Mouse (Mus musculus): ENCODE results near the gene Carns1. TPM values are rescaled to one million over a fixed set of nuclear protein-coding genes. Genes with fewer than 3 reads are reported as not detected.
"Not testable (repeated sequence)": the region's sequence is repeated elsewhere in the genome, so short reads cannot be mapped to it uniquely, and the experiment has no call there.

Gene Carns1
- polyA plus RNA-seq, 1 experiment = 2.1 TPM

- Histone ChIP-seq H3K27me3 (ENCODE audit: control insufficient read depth, insufficient read depth, low read length, poor library complexity, severe bottlenecking) (no peaks in the 10 kb centered on the region), H3K27ac (ENCODE audit: insufficient read depth, low read length) (no peak overlapping the region), H3K9me3 (replicated peaks; ENCODE audit: control insufficient read depth, insufficient read depth, low read length, poor library complexity, severe bottlenecking) (no peaks in the 10 kb centered on the region), H3K9ac (ENCODE audit: low read depth, poor library complexity, severe bottlenecking) (no peak overlapping the region), H3K4me3 (ENCODE audit: low read depth, low read length) (no peak overlapping the region), H3K36me3 (ENCODE audit: control insufficient read depth, insufficient read depth, low read length, poor library complexity, severe bottlenecking) (no peaks in the 10 kb centered on the region), H3K4me1 (ENCODE audit: control insufficient read depth, insufficient read depth, low read length) (peaks cover 1% of the 10 kb centered on the region)
- TF ChIP-seq POLR2A (IDR thresholded peaks at IDR 0.05; ENCODE audit: insufficient read depth, low read length) (no peak), CTCF (IDR thresholded peaks at IDR 0.05; ENCODE audit: low read depth, low read length) (no peak), EP300 (IDR thresholded peaks at IDR 0.05; ENCODE audit: insufficient read depth, low read depth, low read length) (no peak)
These were observed 52.6 kb downstream of the Carns1 start for GRCm38 (mm10) chr19:4122411-4123370.

GRCm38 (mm10) chr19:4121896-4122295, 53.4 kb downstream of the Carns1 start:
- H3K36me3 ChIP-seq (ENCODE audit: control insufficient read depth, insufficient read depth, low read length, poor library complexity, severe bottlenecking); H3K4me3 ChIP-seq (ENCODE audit: low read depth, low read length); H3K9me3 ChIP-seq (replicated peaks; ENCODE audit: control insufficient read depth, insufficient read depth, low read length, poor library complexity, severe bottlenecking); H3K4me1 ChIP-seq (ENCODE audit: control insufficient read depth, insufficient read depth, low read length); H3K27ac ChIP-seq (ENCODE audit: insufficient read depth, low read length); H3K9ac ChIP-seq (ENCODE audit: low read depth, poor library complexity, severe bottlenecking); H3K27me3 ChIP-seq (ENCODE audit: control insufficient read depth, insufficient read depth, low read length, poor library complexity, severe bottlenecking): not testable (repeated sequence)

DNA sequence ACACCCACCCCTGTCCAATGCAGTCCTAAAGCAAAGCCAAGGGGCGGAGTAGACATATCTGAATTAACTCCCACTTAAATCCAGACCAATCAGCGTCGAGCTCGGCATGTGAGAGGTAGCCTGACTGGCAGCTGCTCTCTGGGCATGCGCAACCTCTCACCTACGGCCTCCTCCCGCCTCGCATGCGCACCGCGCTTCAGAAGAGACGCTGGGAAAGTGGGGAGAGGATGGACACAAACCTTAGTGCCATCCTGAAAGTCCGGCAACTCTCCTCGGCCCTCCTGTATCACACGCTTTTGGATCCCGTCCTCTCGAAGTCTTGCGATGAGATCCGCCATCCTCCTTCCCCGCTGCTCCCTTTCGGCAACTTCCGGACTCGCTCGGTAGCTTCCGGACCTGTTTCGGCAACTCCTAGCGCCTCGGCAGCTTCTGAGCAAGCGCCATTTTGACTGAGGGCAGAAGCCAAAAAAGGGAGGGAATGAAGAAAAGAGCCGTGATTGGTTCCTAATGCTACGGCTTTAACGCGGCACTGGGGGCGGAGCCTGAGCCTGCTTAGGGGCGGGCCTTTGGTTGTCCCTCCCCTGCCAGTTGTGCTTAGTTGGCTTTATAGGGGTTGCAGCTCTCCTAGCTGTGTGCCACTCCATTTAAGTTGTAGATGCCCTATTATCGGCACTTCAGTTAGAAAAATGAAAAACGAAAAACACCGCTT, 54.0 kb downstream of the Carns1 start:
- Histone ChIP-seq H3K9me3 (replicated peaks; ENCODE audit: control insufficient read depth, insufficient read depth, low read length, poor library complexity, severe bottlenecking) (no peaks in the 10 kb centered on the region), H3K27ac (ENCODE audit: insufficient read depth, low read length) (no peak overlapping the region), H3K27me3 (ENCODE audit: control insufficient read depth, insufficient read depth, low read length, poor library complexity, severe bottlenecking) (no peaks in the 10 kb centered on the region), H3K9ac (ENCODE audit: low read depth, poor library complexity, severe bottlenecking) (peak overlapping the region; percentile 39), H3K36me3 (ENCODE audit: control insufficient read depth, insufficient read depth, low read length, poor library complexity, severe bottlenecking) (no peaks in the 10 kb centered on the region), H3K4me3 (ENCODE audit: low read depth, low read length) (peak overlapping the region; percentile 73), H3K4me1 (ENCODE audit: control insufficient read depth, insufficient read depth, low read length) (no peaks in the 10 kb centered on the region)
- 0 out of 2 replicates have a peak, but pooled peaks have one; percentile 15 for TF ChIP-seq EP300 (IDR thresholded peaks at IDR 0.05; ENCODE audit: insufficient read depth, low read depth, low read length)
- TF ChIP-seq POLR2A (IDR thresholded peaks at IDR 0.05; ENCODE audit: insufficient read depth, low read length) = peak; percentile 58
- no peak for TF ChIP-seq CTCF (IDR thresholded peaks at IDR 0.05; ENCODE audit: low read depth, low read length)

DNA sequence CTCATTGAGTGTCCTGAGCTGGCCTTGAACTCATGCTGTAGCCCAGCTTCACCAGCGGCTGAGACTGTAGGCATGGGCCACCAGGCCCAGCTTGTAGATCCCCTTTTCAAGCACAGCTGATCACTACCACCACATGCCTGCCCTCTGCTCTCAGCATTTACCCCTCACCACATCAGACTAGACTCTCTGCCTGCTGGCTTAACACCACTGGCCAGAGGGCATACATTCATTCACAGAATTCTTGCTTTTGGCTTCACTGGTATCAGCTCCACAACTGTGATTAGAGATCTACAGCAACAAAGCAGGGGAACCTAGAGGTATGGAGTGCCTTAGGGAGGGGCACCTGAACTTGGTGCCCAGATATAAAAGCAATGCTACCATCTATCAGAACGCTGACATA, 54.8 kb downstream of the Carns1 start:
- Histone ChIP-seq H3K27me3 (ENCODE audit: control insufficient read depth, insufficient read depth, low read length, poor library complexity, severe bottlenecking) (no peaks in the 10 kb centered on the region), H3K9ac (ENCODE audit: low read depth, poor library complexity, severe bottlenecking) (no peak overlapping the region), H3K4me3 (ENCODE audit: low read depth, low read length) (no peak overlapping the region), H3K9me3 (replicated peaks; ENCODE audit: control insufficient read depth, insufficient read depth, low read length, poor library complexity, severe bottlenecking) (no peaks in the 10 kb centered on the region), H3K27ac (ENCODE audit: insufficient read depth, low read length) (no peak overlapping the region), H3K4me1 (ENCODE audit: control insufficient read depth, insufficient read depth, low read length) (no peaks in the 10 kb centered on the region), H3K36me3 (ENCODE audit: control insufficient read depth, insufficient read depth, low read length, poor library complexity, severe bottlenecking) (no peaks in the 10 kb centered on the region)
- TF ChIP-seq CTCF (IDR thresholded peaks at IDR 0.05; ENCODE audit: low read depth, low read length) (no peak), POLR2A (IDR thresholded peaks at IDR 0.05; ENCODE audit: insufficient read depth, low read length) (no peak), EP300 (IDR thresholded peaks at IDR 0.05; ENCODE audit: insufficient read depth, low read depth, low read length) (no peak)

DNA sequence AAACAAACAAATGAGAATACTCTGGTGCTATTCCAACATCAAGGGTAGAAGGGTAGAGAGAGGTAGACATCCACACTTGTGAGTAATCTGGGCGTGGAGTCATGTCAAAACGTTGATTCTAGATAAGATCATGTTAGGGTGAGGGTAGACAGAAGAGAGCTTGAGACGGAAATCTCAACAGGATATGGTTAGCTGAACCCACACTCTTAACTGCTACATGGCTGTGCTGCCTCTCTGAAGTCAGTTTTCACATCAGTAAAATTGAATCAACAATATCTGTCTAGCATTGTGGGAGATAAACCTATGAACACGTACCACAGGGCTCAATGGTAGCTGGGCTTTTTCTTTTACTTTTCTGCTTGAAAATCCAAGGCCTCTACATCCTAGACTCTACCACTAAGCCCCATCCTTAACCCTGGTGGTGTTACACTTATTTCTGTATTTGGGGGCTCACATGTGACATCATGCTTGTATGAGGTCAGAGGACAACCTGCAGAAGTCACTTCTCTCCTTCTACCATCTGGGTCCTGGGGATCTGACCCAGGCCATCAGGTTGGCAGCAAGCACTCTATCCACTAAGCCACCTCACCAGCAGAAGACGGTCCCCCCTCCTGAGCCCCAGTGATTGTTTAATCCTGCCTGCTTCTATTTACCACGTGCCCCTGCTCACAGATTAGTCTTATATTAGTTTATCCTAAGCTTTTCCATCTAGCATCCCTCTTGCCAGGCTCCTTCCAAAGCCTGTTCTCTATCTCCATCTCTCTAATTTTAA, 55.4 kb downstream of the Carns1 start:
- no peaks in the 10 kb centered on the region for H3K4me1 ChIP-seq (ENCODE audit: control insufficient read depth, insufficient read depth, low read length)
- no peak overlapping the region for H3K9ac ChIP-seq (ENCODE audit: low read depth, poor library complexity, severe bottlenecking)
- TF ChIP-seq EP300 (IDR thresholded peaks at IDR 0.05; ENCODE audit: insufficient read depth, low read depth, low read length) (no peak), CTCF (IDR thresholded peaks at IDR 0.05; ENCODE audit: low read depth, low read length) (no peak), POLR2A (IDR thresholded peaks at IDR 0.05; ENCODE audit: insufficient read depth, low read length) (no peak)
- H3K27ac ChIP-seq (ENCODE audit: insufficient read depth, low read length) = no peak overlapping the region
- no peaks in the 10 kb centered on the region for H3K36me3 ChIP-seq (ENCODE audit: control insufficient read depth, insufficient read depth, low read length, poor library complexity, severe bottlenecking)
- H3K27me3 ChIP-seq (ENCODE audit: control insufficient read depth, insufficient read depth, low read length, poor library complexity, severe bottlenecking) = no peaks in the 10 kb centered on the region
- no peak overlapping the region for H3K4me3 ChIP-seq (ENCODE audit: low read depth, low read length)
- no peaks in the 10 kb centered on the region for H3K9me3 ChIP-seq (replicated peaks; ENCODE audit: control insufficient read depth, insufficient read depth, low read length, poor library complexity, severe bottlenecking)
